Mouse (Mus musculus) liver, embryonic 12.5 days (tissue): ENCODE measurements at regions not wholly inside any gene's neighbourhood (a gene's known extent, or its start where the extent isn't known, plus 50 kb on each side); places are given as distances from the start of the nearest gene placed in this dataset.

Source experiments
- ATAC-seq: fragments of 200-750 bp; cut with Nextera tagmentation; 2 replicates; pipeline ENCODE4 v1.8.0; 2017; ENCODE audit warnings: moderate number of reproducible peaks, mild to moderate bottlenecking, moderate library complexity
- H3K27ac ChIP-seq: fragments of 300-500 bp; sonication (generic); 2 replicates; pipeline ENCODE4 v1.5.1; 2016; ENCODE audit warnings: mild to moderate bottlenecking
- H3K27me3 ChIP-seq: fragments of 300-500 bp; sonication (generic); replicated peaks from 2 replicates; pipeline ENCODE4 v1.6.1; 2016; ENCODE audit warnings: mild to moderate bottlenecking, moderate library complexity
- H3K36me3 ChIP-seq: fragments of 300-500 bp; sonication (generic); 2 replicates; pipeline ENCODE4 v1.6.1; 2016; ENCODE audit warnings: mild to moderate bottlenecking, moderate library complexity
- H3K4me1 ChIP-seq: fragments of 300-500 bp; sonication (generic); 2 replicates; pipeline ENCODE4 v1.6.1; 2016
- H3K4me2 ChIP-seq: fragments of 300-500 bp; sonication (generic); 2 replicates; pipeline ENCODE4 v1.6.1; 2016; ENCODE audit warnings: mild to moderate bottlenecking, moderate library complexity
- H3K4me3 ChIP-seq: fragments of 300-500 bp; sonication (generic); 2 replicates; pipeline ENCODE4 v1.5.1; 2016; ENCODE audit warnings: mild to moderate bottlenecking, moderate library complexity
- H3K9ac ChIP-seq: fragments of 300-500 bp; sonication (generic); 2 replicates; pipeline ENCODE4 v1.6.1; 2016; ENCODE audit warnings: mild to moderate bottlenecking, moderate library complexity
- H3K9me3 ChIP-seq: fragments of 300-500 bp; sonication (generic); replicated peaks from 2 replicates; pipeline ENCODE4 v1.6.1; 2016; ENCODE audit warnings: mild to moderate bottlenecking, moderate library complexity
- WGBS: fragments of 180-500 bp; shearing (Covaris S2); methylation state at CpG from one replicate; pipeline ENCODE4 v1.1.7; 2016; ENCODE audit not compliant: insufficient replicate concordance; 5-methylcytosine and 5-hydroxymethylcytosine counted together

GRCm38 (mm10) chr1:90279066-90279839 is 75.5 kb downstream of the Ackr3 start:
- H3K9ac ChIP-seq: no peak overlapping the region
- no peaks in the 10 kb centered on the region for H3K9me3 ChIP-seq
- WGBS: 68% methylated on average over 20 of the region's 20 CpGs
- H3K4me1 ChIP-seq: peaks cover 63% of the 10 kb centered on the region
- H3K4me2 ChIP-seq: no peak overlapping the region
- ATAC-seq: no peak
- H3K27ac ChIP-seq: no peak overlapping the region
- no peak overlapping the region for H3K4me3 ChIP-seq
- peaks cover 8% of the 10 kb centered on the region; the same call in 1 of the 2 replicates for H3K27me3 ChIP-seq
- no peaks in the 10 kb centered on the region for H3K36me3 ChIP-seq

- Histone ChIP-seq H3K4me1 (peaks cover 66% of the 10 kb centered on the region), H3K27me3 (peaks cover 8% of the 10 kb centered on the region; the same call in 1 of the 2 replicates), H3K27ac (no peak overlapping the region), H3K36me3 (no peaks in the 10 kb centered on the region), H3K9me3 (no peaks in the 10 kb centered on the region), H3K9ac (no peak overlapping the region), H3K4me2 (no peak overlapping the region), H3K4me3 (no peak overlapping the region)
- ATAC-seq: no peak
- WGBS: 73% methylated on average over 8 of the region's 8 CpGs
Observed at GRCm38 (mm10) chr1:90280227-90280626, 76.4 kb downstream of the Ackr3 start.

- no peak overlapping the region for H3K4me2 ChIP-seq
- WGBS: 66% methylated on average over 1 of the region's 1 CpGs
- peaks cover 4% of the 10 kb centered on the region; the same call in 1 of the 2 replicates for H3K27me3 ChIP-seq
- H3K4me1 ChIP-seq: peaks cover 64% of the 10 kb centered on the region
- H3K9ac ChIP-seq: peak overlapping the region; percentile 2; the same call in 1 of the 2 replicates
- peak overlapping the region; percentile 15; the same call in 1 of the 2 replicates for H3K27ac ChIP-seq
- peak; percentile 85 for ATAC-seq
- no peaks in the 10 kb centered on the region for H3K9me3 ChIP-seq
- no peak overlapping the region for H3K4me3 ChIP-seq
- H3K36me3 ChIP-seq: no peaks in the 10 kb centered on the region
Observed at GRCm38 (mm10) chr1:90281255-90281654, 77.5 kb downstream of the Ackr3 start.

GRCm38 (mm10) chr1:90281956-90282355 is 78.2 kb downstream of the Ackr3 start:
- no peak for ATAC-seq
- Histone ChIP-seq H3K36me3 (no peaks in the 10 kb centered on the region), H3K9me3 (no peaks in the 10 kb centered on the region), H3K27me3 (peaks cover 4% of the 10 kb centered on the region; the same call in 1 of the 2 replicates), H3K4me2 (no peak overlapping the region), H3K4me3 (no peak overlapping the region), H3K9ac (no peak overlapping the region), H3K27ac (peak overlapping the region; percentile 15), H3K4me1 (peaks cover 64% of the 10 kb centered on the region)
- 86% methylated on average over 6 of the region's 6 CpGs for WGBS

- Histone ChIP-seq H3K9me3 (no peaks in the 10 kb centered on the region), H3K4me2 (no peak overlapping the region), H3K4me3 (no peak overlapping the region), H3K36me3 (no peaks in the 10 kb centered on the region), H3K27ac (no peak overlapping the region), H3K4me1 (peaks cover 62% of the 10 kb centered on the region), H3K9ac (no peak overlapping the region), H3K27me3 (peaks cover 4% of the 10 kb centered on the region; the same call in 1 of the 2 replicates)
- WGBS: 82% methylated on average over 8 of the region's 8 CpGs
- ATAC-seq: no peak
Observed at GRCm38 (mm10) chr1:90282367-90282766, 78.6 kb downstream of the Ackr3 start.

GRCm38 (mm10) chr1:90283176-90283775 is 79.5 kb downstream of the Ackr3 start:
- ATAC-seq: no peak
- no peaks in the 10 kb centered on the region for H3K9me3 ChIP-seq
- H3K27ac ChIP-seq: peak overlapping the region; percentile 34; the same call in 1 of the 2 replicates
- H3K4me1 ChIP-seq: peaks cover 65% of the 10 kb centered on the region
- H3K9ac ChIP-seq: 0 out of 2 replicates have a peak overlapping the region, but pooled peaks have one; percentile 0
- H3K4me3 ChIP-seq: no peak overlapping the region
- H3K4me2 ChIP-seq: no peak overlapping the region
- no peaks in the 10 kb centered on the region for H3K36me3 ChIP-seq
- peaks cover 4% of the 10 kb centered on the region; the same call in 1 of the 2 replicates for H3K27me3 ChIP-seq
- 70% methylated on average over 11 of the region's 11 CpGs for WGBS

- 0 out of 2 replicates have a peak overlapping the region, but pooled peaks have one; percentile 0 for H3K9ac ChIP-seq
- H3K4me1 ChIP-seq: peaks cover 73% of the 10 kb centered on the region
- H3K27ac ChIP-seq: peak overlapping the region; percentile 57; the same call in 1 of the 2 replicates
- WGBS: 59% methylated on average over 6 of the region's 6 CpGs
- no peak overlapping the region for H3K4me2 ChIP-seq
- ATAC-seq: peak; percentile 50
- H3K4me3 ChIP-seq: no peak overlapping the region
- H3K27me3 ChIP-seq: peaks cover 4% of the 10 kb centered on the region; the same call in 1 of the 2 replicates
- no peaks in the 10 kb centered on the region for H3K9me3 ChIP-seq
- no peaks in the 10 kb centered on the region for H3K36me3 ChIP-seq
Observed at GRCm38 (mm10) chr1:90283912-90284636, 80.3 kb downstream of the Ackr3 start.

- H3K9me3 ChIP-seq: no peaks in the 10 kb centered on the region
- no peaks in the 10 kb centered on the region for H3K36me3 ChIP-seq
- H3K27ac ChIP-seq: peak overlapping the region; percentile 57
- peaks cover 85% of the 10 kb centered on the region for H3K4me1 ChIP-seq
- 80% methylated on average over 4 of the region's 4 CpGs for WGBS
- no peak overlapping the region for H3K4me2 ChIP-seq
- H3K9ac ChIP-seq: no peak overlapping the region
- 0 out of 2 replicates have a peak, but pooled peaks cover 4% of the 10 kb centered on the region for H3K27me3 ChIP-seq
- no peak for ATAC-seq
- H3K4me3 ChIP-seq: no peak overlapping the region
Observed at GRCm38 (mm10) chr1:90285318-90285717, 81.5 kb downstream of the Ackr3 start.

GRCm38 (mm10) chr1:90287251-90287650 is 83.5 kb downstream of the Ackr3 start:
- Histone ChIP-seq H3K27me3 (0 out of 2 replicates have a peak, but pooled peaks cover 4% of the 10 kb centered on the region), H3K27ac (peak overlapping the region; percentile 99), H3K36me3 (no peaks in the 10 kb centered on the region), H3K4me3 (no peak overlapping the region), H3K4me2 (no peak overlapping the region), H3K9ac (peak overlapping the region; percentile 79), H3K4me1 (peaks cover 88% of the 10 kb centered on the region), H3K9me3 (no peaks in the 10 kb centered on the region)
- ATAC-seq: no peak
- 68% methylated on average over 3 of the region's 3 CpGs for WGBS

- no peaks in the 10 kb centered on the region for H3K36me3 ChIP-seq
- peaks cover 5% of the 10 kb centered on the region; the same call in 1 of the 2 replicates for H3K27me3 ChIP-seq
- WGBS: 19% methylated on average over 8 of the region's 8 CpGs
- H3K4me2 ChIP-seq: peak overlapping the region; percentile 78
- H3K9me3 ChIP-seq: no peaks in the 10 kb centered on the region
- ATAC-seq: peak; percentile 98
- peak overlapping the region; percentile 99 for H3K27ac ChIP-seq
- peak overlapping the region; percentile 41 for H3K4me3 ChIP-seq
- H3K9ac ChIP-seq: peak overlapping the region; percentile 79
- peaks cover 71% of the 10 kb centered on the region for H3K4me1 ChIP-seq
Observed at GRCm38 (mm10) chr1:90288892-90289731, 85.3 kb downstream of the Ackr3 start.

GRCm38 (mm10) chr1:90289732-90290215 is 86.0 kb downstream of the Ackr3 start:
- ATAC-seq: peak; percentile 62
- Histone ChIP-seq H3K36me3 (no peaks in the 10 kb centered on the region), H3K27ac (peak overlapping the region; percentile 99), H3K9me3 (no peaks in the 10 kb centered on the region), H3K4me2 (peak overlapping the region; percentile 78), H3K4me1 (peaks cover 65% of the 10 kb centered on the region), H3K4me3 (peak overlapping the region; percentile 41), H3K27me3 (peaks cover 5% of the 10 kb centered on the region; the same call in 1 of the 2 replicates), H3K9ac (peak overlapping the region; percentile 79)
- 21% methylated on average over 6 of the region's 6 CpGs for WGBS
